Mouse (Mus musculus) ovary, adult 18-20 months (tissue): Measurements from ENCODE around the gene Lrit2.

Experiments
- DNase-seq: peaks from one replicate; pipeline ENCODE4 v3.0.0; 2022; ENCODE audit warnings: low spot score, mixed read lengths

Lrit2 gene

DNA sequence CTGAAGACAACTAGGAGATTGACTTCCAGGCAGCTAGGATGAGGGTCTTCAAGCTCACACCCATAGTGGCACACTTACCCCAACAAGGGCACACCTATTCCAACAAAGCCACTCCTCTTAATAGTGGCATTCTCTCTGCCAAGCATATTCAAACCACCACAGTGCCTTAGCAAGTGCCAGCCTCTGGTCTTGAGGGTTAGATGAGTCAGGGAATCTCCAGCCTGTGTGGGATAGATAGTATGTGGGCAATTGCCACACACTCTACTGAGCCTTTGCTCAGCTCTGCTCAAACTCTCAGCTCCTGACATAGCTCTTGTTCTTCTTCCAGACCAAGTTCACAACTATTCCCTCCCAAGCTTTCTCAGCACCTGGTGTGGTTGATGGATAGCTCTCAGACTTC is 43.6 kb downstream of the Lrit2 start:
- no peak for DNase-seq

DNA sequence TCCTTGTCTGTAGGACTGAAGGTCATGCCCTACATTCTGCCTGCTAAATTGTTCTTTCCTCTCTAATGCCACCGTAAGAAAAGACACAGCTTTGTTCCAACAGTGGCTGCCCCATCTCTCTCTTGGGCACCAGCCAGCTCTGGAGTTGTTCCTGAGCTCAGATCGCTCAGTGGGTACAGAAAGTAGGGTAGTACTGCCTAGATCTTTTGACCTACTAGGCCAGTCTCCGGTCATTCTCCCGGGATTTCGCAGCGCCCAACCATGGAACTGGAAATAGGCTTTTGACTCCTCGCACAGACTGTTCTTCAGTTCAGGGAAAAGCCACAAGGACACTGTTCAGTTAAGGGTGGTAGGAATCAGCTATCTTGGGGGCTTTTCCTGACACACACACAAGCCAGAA is 45.2 kb downstream of the Lrit2 start:
- no peak for DNase-seq

- DNase-seq, result no peak
Measured at GRCm38 (mm10) chr14:37113922-37114321, 46.2 kb downstream of the Lrit2 start, which contains the start of gene 2610528A11Rik. 2610528A11Rik (minus strand) TSS chr14:37114022.

GRCm38 (mm10) chr14:37119233-37119632 is 51.5 kb downstream of the Lrit2 start:
- no peak for DNase-seq
